26 mouse cellular contexts compared by ENCODE assay signal in genomic region chr9:22447213-22447612, GRCm38 (mm10). TPM values are rescaled to one million over a fixed set of nuclear protein-coding genes. Genes with fewer than 3 reads are reported as not detected.
A peak's percentile ranks its signal among the peaks of the same experiment; 100 is the strongest.
DNase-seq lines count a peak whose midpoint lies in the region; ATAC-seq and TF ChIP-seq lines count a peak whose summit lies in the region.
"Had no signal": no experiment of that assay in that cellular context is flagged by ENCODE, and none has a peak within 500 bp of the region (broad histone marks: within the 10 kb centered on the region; RNA-seq: fewer than 3 reads in every experiment).

No protein-coding gene starts in this region.

- H3K4me3 ChIP-seq in intestine, postnatal 0 days (ENCODE audit: low read depth, low read length): no peak overlapping the region
- no peak overlapping the region for H3K4me3 ChIP-seq in left cerebral cortex, adult 2 months
- H3K4me3 ChIP-seq: gastrocnemius, adult 2 months; heart, embryonic 12.5 days; limb, embryonic 13.5 days had no signal

- H3K27me3 ChIP-seq in intestine, postnatal 0 days (replicated peaks; ENCODE audit: control insufficient read depth, insufficient read depth, low read length): no peaks in the 10 kb centered on the region
- H3K27me3 ChIP-seq: heart, embryonic 12.5 days; limb, embryonic 13.5 days had no signal

- no peaks in the 10 kb centered on the region for H3K9me3 ChIP-seq in intestine, postnatal 0 days (ENCODE audit: control insufficient read depth)
- H3K9me3 ChIP-seq: G1E; heart, embryonic 12.5 days; limb, embryonic 13.5 days had no signal

- no peak overlapping the region for H3K27ac ChIP-seq in intestine, postnatal 0 days (ENCODE audit: low read depth, low read length)
- no peak overlapping the region for H3K27ac ChIP-seq in left cerebral cortex, adult 2 months
- H3K27ac ChIP-seq: gastrocnemius, adult 2 months; hindbrain, embryonic 14.5 days; limb, embryonic 13.5 days had no signal

- 58% methylated on average over 5 of the region's 5 CpGs for WGBS in intestine, postnatal 0 days

- peaks cover 68% of the 10 kb centered on the region for H3K36me3 ChIP-seq in intestine, postnatal 0 days (ENCODE audit: control insufficient read depth, insufficient read depth)

- ATAC-seq in intestine, postnatal 0 days: peak; percentile 37; the same call in 1 of the 2 replicates
- ATAC-seq in megakaryocyte, adult 5-6 weeks (ENCODE audit: poor library complexity, severe bottlenecking): peak; percentile 78

- no peak overlapping the region for H3K4me2 ChIP-seq in intestine, postnatal 0 days (replicated peaks; ENCODE audit: low read depth)
- H3K4me2 ChIP-seq: heart, embryonic 12.5 days; hindbrain, embryonic 14.5 days; limb, embryonic 13.5 days had no signal

- H3K4me1 ChIP-seq in intestine, postnatal 0 days (replicated peaks; ENCODE audit: control insufficient read depth, insufficient read depth, low read length): no peaks in the 10 kb centered on the region
- H3K4me1 ChIP-seq: heart, embryonic 12.5 days; limb, embryonic 13.5 days had no signal

- intact Hi-C loops in left cerebral cortex, adult 2 months (cut with DNase I): no loop called here

- peak; percentile 47 for DNase-seq in adrenal gland, adult 2 months
- no peak for DNase-seq in adrenal gland, postnatal 4 days (ENCODE audit: low spot score in 2 of 2)
- peak; percentile 35 for DNase-seq in 416B (ENCODE audit: low read depth)
- no peak for DNase-seq in left cerebral cortex, adult 2 months (ENCODE audit: extremely low spot score in 1 of 2, low spot score in 2 of 2)
- no peak for DNase-seq in right cerebral cortex, postnatal 14 days
- DNase-seq: cerebellum, adult 2 months; cerebellum, postnatal 36 days; gastrocnemius, adult 2 months; heart, adult 11 months; heart, postnatal 14 days; kidney, adult 11 months; right cerebral cortex, postnatal 4 days; thymus, postnatal 14 days had no signal

- TF ChIP-seq CTCF in intestine, postnatal 0 days (IDR thresholded peaks at IDR 0.05; ENCODE audit: low read depth): no peak
- no peak for TF ChIP-seq CTCF in left cerebral cortex, adult 2 months (IDR thresholded peaks at IDR 0.05)

- no peak overlapping the region for H3K9ac ChIP-seq in intestine, postnatal 0 days (ENCODE audit: low read depth, low read length)
- H3K9ac ChIP-seq: heart, embryonic 12.5 days; hindbrain, embryonic 14.5 days; limb, embryonic 13.5 days had no signal

RNA-seq across cellular contexts. Expression of gene Gm17545, which starts 6.9 kb away (rescaled TPM):
- not detected for total RNA-seq in adrenal gland, adult 2 months (2021)
- polyA plus RNA-seq in adrenal gland, adult 2 months (2012; rRNA removed): not detected in 2 replicates
- total RNA-seq in adrenal gland, postnatal 4 days (2021): not detected
- polyA plus RNA-seq in intestine, postnatal 0 days (2015; fragmentation: Nextera tagmentation; extraction: Ambion mirVana): not detected in 2 replicates
- total RNA-seq in megakaryocyte, adult 5-6 weeks (2015): not detected in 2 replicates
- total RNA-seq in megakaryocyte, adult 5-6 weeks (2017): not detected in 2 replicates
- total RNA-seq in left cerebral cortex, adult 2 months (2021): not detected
- total RNA-seq: G1E; gastrocnemius, adult 2 months; heart, postnatal 14 days; layer of hippocampus, postnatal 14 days; left cerebral cortex, postnatal 10 days had no signal
- polyA plus RNA-seq: cerebellum, adult 2 months; forebrain, embryonic 11.5 days; G1E; heart, embryonic 12.5 days; hindbrain, embryonic 14.5 days; kidney, embryonic 16.5 days; large intestine, adult 2 months; limb, embryonic 13.5 days; lung, embryonic 16.5 days; testis, adult 2 months had no signal

RNA-seq across cellular contexts. Expression of gene Rp9, which starts 22.3 kb away (rescaled TPM):
- 10 to 100 TPM; 34.2 to 39.0 TPM for total RNA-seq in adrenal gland, adult 2 months (2021)
- 96.1 and 145 TPM in 2 replicates for polyA plus RNA-seq in adrenal gland, adult 2 months (2012; rRNA removed)
- 10 to 100 TPM; 48.1 to 52.9 TPM for total RNA-seq in adrenal gland, postnatal 4 days (2021)
- 94.5 and 95.2 TPM in 2 replicates for polyA plus RNA-seq in intestine, postnatal 0 days (2015; fragmentation: Nextera tagmentation; extraction: Ambion mirVana)
- 107 and 118 TPM in 2 replicates for total RNA-seq in megakaryocyte, adult 5-6 weeks (2015)
- total RNA-seq in megakaryocyte, adult 5-6 weeks (2017): 113 and 155 TPM in 2 replicates
- 10 to 100 TPM; 39.5 to 44.5 TPM for total RNA-seq in left cerebral cortex, adult 2 months (2021)

RNA-seq across cellular contexts. Expression of gene Bbs9, which starts 28.3 kb away (rescaled TPM):
- total RNA-seq in adrenal gland, adult 2 months (2021): 10 to 100 TPM; 12.8 to 18.0 TPM
- polyA plus RNA-seq in adrenal gland, adult 2 months (2012; rRNA removed): 4.3 and 6.0 TPM in 2 replicates
- total RNA-seq in adrenal gland, postnatal 4 days (2021): 10 to 100 TPM; 21.0 to 21.1 TPM
- polyA plus RNA-seq in intestine, postnatal 0 days (2015; fragmentation: Nextera tagmentation; extraction: Ambion mirVana): 4.9 and 5.8 TPM in 2 replicates
- total RNA-seq in megakaryocyte, adult 5-6 weeks (2015): 7.3 and 12.2 TPM in 2 replicates
- 8.2 and 13.2 TPM in 2 replicates for total RNA-seq in megakaryocyte, adult 5-6 weeks (2017)
- total RNA-seq in left cerebral cortex, adult 2 months (2021): 10 to 100 TPM; 27.7 to 29.5 TPM

RNA-seq across cellular contexts. Expression of gene 9530077C05Rik, which starts 35.9 kb away (rescaled TPM):
- 10 to 100 TPM in 1 of 2 experiments, 1 to 10 TPM in 1; 3.7 to 11.9 TPM for total RNA-seq in adrenal gland, adult 2 months (2021)
- polyA plus RNA-seq in adrenal gland, adult 2 months (2012; rRNA removed): 1.2 and 1.3 TPM in 2 replicates
- 1 to 10 TPM; 5.2 to 7.6 TPM for total RNA-seq in adrenal gland, postnatal 4 days (2021)
- 1.8 and 2.0 TPM in 2 replicates for polyA plus RNA-seq in intestine, postnatal 0 days (2015; fragmentation: Nextera tagmentation; extraction: Ambion mirVana)
- total RNA-seq in megakaryocyte, adult 5-6 weeks (2015): 2.2 and 2.7 TPM in 2 replicates
- 3.4 and 5.8 TPM in 2 replicates for total RNA-seq in megakaryocyte, adult 5-6 weeks (2017)
- 10 to 100 TPM in 1 of 2 experiments, 1 to 10 TPM in 1; 7.0 to 10.0 TPM for total RNA-seq in left cerebral cortex, adult 2 months (2021)

RNA-seq across cellular contexts. Expression of gene Anln, which starts 58.2 kb away (rescaled TPM):
- total RNA-seq in adrenal gland, adult 2 months (2021): 1 to 10 TPM; 3.5 to 3.6 TPM
- polyA plus RNA-seq in adrenal gland, adult 2 months (2012; rRNA removed): 0.29 and 0.48 TPM in 2 replicates
- 10 to 100 TPM; 27.0 to 28.1 TPM for total RNA-seq in adrenal gland, postnatal 4 days (2021)
- polyA plus RNA-seq in intestine, postnatal 0 days (2015; fragmentation: Nextera tagmentation; extraction: Ambion mirVana): 9.9 and 10.9 TPM in 2 replicates
- total RNA-seq in megakaryocyte, adult 5-6 weeks (2015): 100 and 102 TPM in 2 replicates
- total RNA-seq in megakaryocyte, adult 5-6 weeks (2017): 73.3 and 81.7 TPM in 2 replicates
- 1 to 10 TPM; 8.6 to 9.7 TPM for total RNA-seq in left cerebral cortex, adult 2 months (2021)

Comparison
In these comparisons a context has a peak if more than half of its experiments do, and no peak if none do; other contexts are left out.
1. DNase-seq: peak in adrenal gland, adult 2 months (single experiment) and 416B (single experiment); none in adrenal gland, postnatal 4 days (0 of 2), left cerebral cortex, adult 2 months (0 of 2) and right cerebral cortex, postnatal 14 days (single experiment).